Mouse (Mus musculus) frontal cortex, postnatal 36 days (tissue): ENCODE data around the gene Rusc1.

Source experiments
- DNase-seq, 2 experiments: peaks; one replicate each; pipeline ENCODE4 v3.0.0; 2022; ENCODE audit warnings: low spot score in 2 of 2

Rusc1 gene

DNA sequence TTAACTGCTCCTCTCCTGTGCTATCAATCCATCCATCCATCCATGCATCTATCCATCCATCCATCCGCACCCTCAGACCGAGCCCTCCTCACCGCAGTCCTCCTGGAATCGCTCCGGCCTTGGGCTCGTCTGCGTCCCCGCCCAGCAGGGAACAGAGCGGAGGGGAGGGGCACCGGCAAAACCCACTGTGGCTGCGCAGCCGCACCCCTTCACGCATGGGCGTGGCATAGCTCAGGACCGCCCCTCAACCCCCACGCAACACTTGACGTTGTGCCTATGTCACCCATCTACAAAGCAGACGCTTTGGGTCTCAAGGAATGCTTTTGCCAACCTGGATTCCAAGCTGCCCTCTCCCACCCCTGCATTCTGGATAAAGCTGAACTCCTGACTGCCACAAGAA is at the start of gene Rusc1:
Gene Rusc1 (minus strand): TSS at position 137 of the 400 bp plus-strand sequence.
- peak; percentile 92 to 96 for DNase-seq

DNA sequence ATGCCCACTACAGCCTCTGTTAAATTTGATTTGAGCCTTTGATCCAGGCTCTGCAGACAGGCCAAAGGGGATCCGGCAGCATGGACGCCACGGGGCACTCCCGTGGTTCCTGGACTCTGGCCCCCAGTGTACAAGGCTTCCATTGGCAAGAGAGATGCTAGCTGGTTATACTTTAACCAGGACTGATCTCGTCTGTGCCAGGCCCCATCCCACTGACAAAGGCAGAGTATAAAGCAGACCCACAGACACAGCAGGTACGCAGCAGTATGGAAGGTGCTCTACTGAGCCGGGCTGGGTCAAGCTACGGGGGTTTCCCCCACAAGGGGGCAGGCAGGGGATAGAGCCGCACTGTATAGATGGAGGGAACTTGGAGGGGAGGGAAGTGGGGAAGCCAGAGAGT is 43.3 kb upstream of the Rusc1 start:
- DNase-seq: no peak

DNA sequence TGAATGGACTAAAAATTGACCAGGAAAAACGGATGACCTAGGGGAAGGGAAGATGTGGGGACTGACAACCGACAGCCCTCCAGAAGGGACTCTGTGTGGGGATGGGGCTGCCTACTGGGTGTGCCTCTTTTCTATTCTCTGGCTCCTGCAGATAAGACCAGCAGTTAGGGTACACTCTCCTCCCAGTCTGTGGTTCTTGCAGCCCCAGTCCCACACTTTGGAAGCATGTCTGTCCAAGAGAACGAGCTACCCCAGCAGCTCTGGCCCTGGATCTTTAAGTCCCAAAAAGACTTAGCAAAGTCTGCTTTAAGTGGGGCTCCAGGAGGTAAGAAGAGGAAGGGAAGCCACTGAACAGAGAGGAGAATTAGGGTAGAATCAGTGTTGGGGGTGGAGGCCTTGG is 42.8 kb upstream of the Rusc1 start, which contains the start of gene Pklr:
Gene Pklr (plus strand): TSS at position 185 of the 400 bp plus-strand sequence.
- no peak for DNase-seq

DNA sequence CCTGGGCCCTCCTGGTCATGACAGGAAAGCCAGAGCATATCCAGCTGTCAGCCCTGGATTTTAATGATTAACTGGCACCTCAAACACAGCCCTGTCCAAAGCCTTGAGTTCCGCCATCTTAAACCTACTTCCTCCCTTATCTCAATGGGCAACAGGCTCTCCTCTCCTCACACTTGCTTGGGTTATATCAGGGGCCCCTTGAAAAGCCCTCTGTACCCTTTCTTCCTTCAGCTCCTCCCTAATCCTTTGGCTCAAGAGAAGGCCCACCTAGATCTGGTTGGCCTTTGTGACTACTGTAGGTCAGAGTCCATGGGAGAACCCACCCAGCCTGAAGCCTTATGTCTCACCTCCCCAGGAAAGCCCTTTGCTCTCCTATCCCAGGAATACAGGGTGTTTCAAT is 40.6 kb upstream of the Rusc1 start:
- no peak for DNase-seq

DNA sequence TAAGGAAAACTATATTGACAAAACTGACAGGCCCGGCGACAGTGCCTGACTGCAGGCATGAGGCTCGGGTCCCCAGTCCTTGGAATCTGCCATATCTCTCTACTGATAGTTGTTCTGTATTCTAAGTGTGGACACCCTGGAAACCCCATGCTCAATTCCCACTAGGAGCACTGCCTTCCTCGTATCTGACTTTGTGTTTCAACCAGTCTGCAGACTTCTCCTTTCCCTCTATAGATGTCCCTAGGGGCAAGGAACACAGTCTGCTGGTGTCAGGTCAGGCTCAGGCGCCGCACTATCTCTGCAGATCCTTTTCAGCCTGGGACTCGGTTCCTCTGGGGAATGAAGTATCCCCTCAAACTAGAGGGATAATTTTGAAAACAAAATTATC is 39.9 kb upstream of the Rusc1 start:
- no peak for DNase-seq

DNA sequence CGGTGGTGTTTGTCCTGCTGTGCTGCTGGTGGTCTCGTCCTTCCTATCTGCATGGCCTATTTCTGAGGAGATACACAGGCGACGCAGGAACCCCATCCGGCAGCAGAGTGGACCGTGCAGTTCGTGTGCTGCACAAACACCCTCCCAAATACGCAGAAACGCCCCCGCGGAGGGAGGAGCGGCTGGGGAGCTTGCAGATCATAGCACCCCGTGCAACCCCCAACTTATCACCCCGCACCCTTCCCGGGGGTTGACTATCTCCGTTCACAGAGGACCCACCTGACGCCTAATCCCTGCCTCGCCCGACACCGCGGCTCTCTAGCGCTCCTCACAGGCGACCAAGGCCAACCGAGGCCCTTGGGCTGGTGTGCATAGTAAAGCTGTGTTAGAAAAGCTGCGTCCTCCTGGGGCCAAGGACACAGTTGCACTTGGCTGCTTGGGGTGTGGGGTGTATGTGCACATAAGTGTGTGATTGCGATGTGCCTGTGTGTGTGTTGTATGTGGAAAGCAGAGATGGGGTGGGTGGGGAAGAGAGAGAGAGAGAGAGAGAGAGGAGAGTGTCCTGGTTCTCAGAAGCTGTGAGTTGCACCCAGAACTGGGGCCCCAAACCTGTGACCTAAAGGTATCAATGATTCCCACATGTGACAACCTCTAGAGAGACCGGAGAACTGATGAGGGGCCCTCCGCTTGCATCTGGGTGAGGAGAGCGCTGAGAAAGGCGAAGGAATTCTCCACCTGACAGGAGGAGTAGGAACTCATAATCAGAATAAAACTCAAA is 39.4 kb upstream of the Rusc1 start:
- DNase-seq: peak; percentile 53 to 54

DNA sequence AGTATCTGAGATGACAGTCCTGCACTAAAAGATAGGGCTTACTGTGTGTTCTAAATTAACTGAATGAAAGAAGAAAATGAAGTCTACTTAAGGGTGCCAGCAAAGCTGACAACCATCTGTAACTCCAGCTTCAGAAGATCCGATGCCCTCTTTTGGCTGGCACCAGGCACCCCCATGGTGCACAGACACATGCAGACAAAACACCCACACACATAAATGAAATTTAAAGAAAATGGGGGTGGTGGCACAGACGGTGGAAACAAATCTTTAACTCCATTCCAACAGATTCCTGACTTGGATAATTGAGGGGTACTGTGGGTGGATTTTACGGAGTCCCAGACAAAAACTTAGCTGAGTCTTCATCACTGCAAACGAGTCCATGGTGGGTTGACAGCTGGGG is 38.7 kb upstream of the Rusc1 start:
- DNase-seq: peak; percentile 62 to 82

DNA sequence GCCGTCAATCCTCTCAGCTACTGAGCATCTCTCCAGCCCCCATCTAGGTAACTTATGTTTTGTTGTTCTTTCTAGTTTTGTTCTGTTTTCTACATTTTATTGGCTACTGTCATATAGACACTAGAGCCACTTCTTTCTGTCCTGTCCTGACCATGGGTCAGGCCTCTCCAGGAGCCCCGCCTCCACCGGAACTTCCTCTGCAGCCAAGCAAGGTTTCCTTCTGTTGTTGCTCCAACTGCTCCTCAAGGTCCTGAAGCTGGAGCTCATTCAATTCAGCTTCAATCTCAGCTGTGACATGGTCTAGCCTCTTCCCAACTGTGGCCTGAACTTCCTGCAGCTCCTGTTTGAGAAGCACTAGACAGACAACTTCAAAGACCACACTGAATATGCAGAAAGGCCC is 36.8 kb upstream of the Rusc1 start:
- DNase-seq: no peak

DNA sequence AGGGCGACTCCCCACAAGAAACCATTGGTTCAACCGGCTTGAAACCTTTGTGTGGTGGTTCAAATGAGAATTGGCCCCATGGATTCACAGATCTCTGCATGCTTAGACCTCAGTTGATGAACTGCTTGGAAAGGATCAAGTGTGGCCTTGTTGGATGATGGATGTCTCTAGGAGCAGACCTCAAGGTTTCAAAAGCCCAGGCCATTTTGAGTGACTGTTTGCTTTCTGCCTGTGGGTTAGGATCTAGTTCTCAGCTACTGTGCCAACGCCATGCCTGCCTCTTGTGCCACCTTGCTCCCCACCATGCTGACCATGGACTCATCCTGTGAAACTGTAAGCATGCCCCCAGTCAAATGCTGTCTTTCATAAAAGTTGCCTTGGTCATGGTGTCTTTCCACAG is 32.9 kb upstream of the Rusc1 start:
- no peak for DNase-seq

DNA sequence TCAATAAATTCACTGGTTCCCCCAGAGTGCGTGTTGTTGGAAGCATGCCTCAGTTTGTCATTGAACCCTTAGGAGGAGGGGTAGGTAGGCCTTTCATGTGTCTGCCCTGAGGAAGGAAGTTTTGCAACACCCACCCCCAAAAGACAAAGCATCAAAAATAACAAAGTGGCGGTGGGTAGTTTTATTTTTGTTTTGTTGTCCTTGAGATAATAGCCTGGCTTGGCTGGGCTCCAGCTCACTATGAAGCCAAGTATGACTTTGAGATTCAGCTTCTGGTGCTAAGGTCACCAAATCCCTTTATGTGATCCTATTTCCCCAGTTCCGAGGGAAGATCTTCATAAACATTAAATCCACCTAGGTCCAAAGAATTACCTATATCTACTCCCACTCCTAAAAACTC is 31.1 kb upstream of the Rusc1 start:
- DNase-seq: no peak

DNA sequence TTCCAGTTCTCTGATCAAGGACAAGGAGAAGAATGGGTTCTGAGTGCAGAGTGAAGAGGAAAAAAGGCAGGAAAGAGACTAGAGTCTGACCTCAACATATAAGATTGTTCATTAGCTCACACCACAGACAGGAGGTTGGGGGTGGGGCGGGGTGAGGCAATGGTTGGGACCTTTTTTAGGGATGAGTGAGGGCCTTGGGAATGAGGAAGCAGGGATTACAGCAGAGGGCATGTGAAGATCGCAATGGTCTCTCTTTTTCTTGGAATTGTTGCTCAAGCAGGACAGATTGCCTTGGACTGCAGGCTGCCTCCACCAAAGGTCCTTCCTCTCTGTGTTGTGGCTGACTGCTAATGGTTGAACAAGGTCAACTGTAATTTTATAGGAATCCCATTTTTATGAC is 30.2 kb upstream of the Rusc1 start:
- no peak for DNase-seq

DNA sequence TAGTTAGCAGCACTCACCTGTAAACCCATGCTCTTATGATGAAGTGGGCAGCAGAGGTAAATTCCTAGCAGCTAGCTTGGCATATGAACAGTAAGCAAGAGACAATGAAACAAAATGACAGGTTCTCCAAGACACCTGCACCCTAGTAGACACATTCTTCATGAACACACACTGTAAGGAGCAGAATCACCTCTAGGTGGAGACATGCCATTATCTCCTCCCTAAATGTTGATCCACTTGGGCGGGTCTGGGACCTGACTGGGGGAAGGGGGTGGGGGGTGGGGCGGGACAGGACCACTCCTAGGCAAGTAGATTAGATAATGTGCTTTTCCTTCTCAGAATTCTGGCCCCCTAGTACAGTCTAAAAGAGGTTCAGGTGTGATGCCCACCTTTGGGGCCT is 22.4 kb upstream of the Rusc1 start:
- DNase-seq: peak in 1 of 2 experiments; percentile 44

DNA sequence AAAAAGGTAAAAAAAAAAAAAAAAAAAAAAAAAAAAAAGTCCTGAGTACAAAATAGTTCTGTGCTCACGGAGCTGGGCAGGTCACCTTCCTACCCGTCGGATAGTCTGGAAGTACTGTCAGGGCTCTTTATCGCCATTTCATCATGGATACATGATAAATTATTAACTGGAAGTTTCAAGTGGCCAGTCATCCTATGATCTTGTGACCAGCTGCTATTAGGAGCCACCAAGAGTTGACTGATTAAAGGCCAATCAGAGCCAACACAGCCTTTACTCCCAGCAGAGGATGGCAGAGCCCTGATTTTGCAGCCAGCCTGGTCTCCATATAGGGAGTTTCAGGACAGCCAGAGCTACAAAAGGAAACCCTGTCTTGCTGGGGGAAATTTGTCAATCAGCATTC is 19.9 kb upstream of the Rusc1 start:
- DNase-seq: no peak

DNA sequence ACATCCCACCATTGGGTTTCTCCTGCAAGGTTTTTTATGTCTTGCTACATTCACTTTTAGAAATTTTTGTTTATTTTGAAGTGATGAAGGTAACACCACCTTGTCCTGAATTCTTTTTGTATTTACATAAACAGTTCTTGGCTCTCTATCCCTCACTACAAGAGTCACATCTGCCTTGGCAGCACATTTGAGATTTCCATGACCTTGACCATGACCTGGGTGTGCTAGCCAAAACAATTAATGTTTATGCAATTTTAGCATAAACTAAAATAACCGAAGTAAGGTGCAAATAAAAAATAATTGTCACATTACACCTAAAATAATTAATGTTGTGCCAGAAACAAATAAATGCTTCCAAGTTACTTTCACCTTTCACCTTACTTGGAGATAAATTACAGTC is 15.0 kb upstream of the Rusc1 start:
- no peak for DNase-seq

DNA sequence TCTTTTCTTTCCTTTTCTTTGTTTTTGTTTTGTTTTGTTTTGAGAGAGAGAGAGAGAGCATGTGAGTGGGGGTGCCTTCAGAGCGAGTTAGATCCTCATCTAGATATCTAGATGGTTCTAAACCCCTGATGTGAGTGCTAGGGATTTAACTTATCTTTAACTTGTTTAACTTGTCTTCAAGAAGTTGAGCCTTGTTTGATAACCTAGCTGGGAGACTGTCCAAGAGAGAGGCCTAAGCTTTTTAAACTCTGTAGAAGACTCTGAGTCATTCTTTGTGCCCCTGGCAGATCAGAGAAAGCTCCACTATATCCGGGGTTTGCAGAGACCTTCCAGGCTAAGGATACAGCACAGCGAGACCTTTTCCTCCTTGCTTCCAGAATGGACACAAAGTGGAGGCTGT is 14.4 kb upstream of the Rusc1 start:
- DNase-seq: no peak

DNA sequence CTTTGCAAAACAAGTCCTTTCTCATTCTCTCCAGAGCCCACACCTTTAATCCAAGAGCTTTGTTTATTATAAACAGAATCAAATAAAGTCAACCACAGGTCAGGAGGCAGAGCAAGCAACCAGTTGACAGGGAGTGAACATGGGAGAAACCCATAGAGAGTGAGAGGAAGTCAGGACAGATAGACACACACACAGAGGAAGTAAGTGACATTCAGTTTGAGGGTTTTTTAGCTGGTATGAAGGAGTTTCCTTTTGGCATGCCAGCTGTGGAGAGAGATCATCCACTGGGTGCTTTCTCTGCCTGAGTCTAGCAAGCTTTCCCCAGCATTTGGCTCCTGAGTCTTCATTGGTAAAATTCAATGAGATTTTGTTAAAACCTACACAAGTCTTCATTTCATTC is 13.8 kb upstream of the Rusc1 start:
- no peak for DNase-seq

DNA sequence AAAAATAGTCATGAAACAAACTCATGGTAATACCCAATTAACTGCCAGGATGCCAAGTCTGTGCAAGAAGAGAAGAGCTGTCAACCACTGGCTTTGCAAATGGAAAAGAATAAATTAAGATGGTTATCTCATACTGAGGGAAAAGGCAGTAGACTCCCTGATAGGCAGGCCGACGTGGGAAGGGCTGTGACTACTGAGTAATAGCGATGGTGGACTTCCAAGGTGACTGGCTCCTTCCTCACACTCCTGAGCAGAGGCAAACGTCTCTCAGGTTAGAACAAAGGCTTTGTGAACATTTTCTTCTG is 10.1 kb upstream of the Rusc1 start:
- no peak for DNase-seq

DNA sequence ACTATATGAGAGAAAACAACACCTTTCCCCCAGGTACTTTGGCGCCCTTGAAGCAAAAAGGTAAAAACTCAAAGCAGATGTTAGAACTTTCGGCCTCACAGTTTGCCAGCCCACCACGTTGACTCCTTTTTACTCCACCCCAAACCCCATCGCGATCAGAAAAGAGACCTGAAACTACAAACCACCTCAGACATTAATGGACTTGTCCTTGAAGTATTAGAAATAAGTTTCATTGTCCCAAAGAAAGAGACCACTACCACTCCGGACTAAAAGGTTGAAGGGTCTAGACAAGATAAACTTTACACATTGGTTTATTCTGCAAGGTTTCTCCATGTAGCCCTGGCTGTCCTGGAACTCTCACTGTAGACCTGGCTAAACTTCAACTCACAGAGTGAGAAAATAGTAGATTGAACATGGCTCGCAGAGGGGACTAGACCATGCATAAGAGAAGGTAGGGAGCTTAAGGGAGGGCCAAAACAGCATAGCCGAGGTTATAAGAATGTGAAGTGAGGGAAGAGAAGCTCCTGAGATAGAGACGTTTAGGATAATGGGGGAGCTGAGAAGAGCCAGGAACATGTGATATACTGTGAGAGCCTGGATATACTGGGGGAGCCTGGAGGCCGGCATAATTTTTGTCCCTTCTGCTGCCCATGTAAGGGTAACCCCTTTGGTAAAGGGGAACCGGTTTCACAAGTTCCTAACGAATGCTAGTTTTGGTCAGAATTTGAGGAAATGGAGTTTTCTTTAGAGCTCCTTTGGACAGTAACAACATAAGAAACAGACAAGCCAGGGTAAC is 9.6 kb upstream of the Rusc1 start:
- no peak for DNase-seq

DNA sequence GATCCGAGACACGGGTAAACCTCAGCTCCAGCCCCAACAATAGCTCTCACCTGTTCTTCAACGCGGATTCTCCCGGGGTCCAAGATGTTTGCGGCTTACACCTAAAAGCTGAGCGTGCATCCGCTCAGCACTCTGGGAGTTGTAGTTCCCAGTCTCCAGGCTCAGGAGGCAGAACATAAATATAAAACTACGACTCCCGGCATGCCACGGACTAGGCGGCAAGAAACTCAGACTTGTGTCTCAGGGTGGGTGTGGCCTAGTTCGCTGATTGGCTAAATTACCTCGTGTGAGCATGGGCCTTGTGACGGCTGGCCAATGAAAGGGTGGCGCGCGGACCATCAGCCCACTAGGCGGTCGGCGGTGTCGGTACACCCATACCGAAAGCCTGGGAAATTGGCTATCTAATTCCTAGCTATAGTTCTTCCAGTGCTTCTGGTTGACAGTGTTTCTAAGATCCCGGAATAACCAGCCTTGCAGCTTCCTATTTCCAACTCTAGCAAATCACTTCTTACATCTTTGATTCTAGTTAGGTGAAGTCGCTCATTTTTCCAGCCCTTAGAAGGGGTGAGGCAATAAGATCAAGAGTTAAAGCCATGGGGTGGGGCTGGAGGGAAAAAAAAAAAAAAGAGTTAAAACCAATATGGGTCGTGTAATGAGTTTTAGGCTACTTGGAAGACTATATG is 8.8 kb upstream of the Rusc1 start, which contains the start of gene Fdps:
Gene Fdps (minus strand): TSS at position 148 of the 683 bp plus-strand sequence.
- peak; percentile 92 to 98 for DNase-seq

DNA sequence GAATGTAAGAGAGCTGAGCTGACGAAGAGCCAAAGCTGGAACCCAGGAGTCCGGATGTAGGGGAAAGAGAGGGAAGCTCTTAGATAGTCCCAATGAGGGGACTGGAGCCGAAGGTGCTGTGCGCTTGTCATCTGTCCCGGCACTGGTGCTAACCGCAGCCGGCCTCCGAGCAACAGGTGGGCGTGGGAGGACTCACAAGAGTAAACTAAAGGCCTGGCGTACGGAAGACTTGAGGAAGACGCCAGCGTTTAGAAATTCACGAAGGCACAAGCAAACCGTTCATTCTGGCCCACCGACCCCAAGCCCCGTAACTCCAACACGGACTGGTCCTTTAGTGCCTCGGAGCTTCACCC is 8.3 kb upstream of the Rusc1 start:
- peak in 1 of 2 experiments; percentile 55 for DNase-seq

DNA sequence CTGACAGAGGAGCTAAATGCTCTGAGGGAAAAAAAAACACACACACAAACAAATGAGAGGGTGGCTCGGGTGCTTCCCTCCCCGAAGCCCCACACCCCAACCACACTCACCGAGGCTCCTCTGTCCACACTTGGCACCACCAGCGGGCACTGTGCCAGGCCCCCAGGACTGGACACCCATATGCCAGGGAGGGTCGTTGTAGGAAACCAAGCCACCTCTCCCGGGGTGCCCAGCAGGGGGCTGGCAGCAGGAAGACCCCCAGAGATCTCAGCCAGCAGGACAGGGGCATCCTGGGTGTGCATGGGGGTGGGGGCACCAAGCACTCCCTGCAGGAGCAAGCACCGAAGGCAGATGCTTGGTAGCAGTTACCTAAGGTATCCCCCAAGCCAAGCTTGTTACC is 7.7 kb upstream of the Rusc1 start, which contains the start of gene Gm43738:
Gene Gm43738 (minus strand): TSS at position 289 of the 400 bp plus-strand sequence.
- peak in 1 of 2 experiments; percentile 9 for DNase-seq

DNA sequence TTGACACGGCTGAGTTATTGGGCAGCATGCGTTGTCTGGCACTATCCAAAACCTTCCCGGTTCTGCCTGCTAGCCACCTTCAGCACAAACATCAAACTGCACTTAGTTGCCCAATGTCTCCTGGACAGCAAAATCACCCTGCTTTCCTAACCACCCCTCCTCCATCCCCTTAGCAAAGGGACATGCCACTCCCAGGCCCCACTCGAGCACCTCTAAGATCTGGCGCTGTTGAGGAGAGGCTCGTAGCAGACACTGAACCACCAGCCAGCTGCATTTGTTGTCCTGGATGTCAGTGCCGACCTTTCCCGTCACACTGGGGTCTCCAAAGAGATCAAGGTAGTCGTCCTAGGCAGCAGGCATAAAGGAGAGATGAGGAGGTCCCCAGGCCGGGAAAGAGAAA is 910 bp upstream of the Rusc1 start:
- DNase-seq: no peak
